Mouse (Mus musculus): ENCODE measurements around the gene Zfy2. TPM values are rescaled to one million over a fixed set of nuclear protein-coding genes. Genes with fewer than 3 reads are reported as not detected.

Gene Zfy2
- not detected in 2 replicates for polyA plus RNA-seq (2015; fragmentation: Nextera tagmentation; extraction: Ambion mirVana)

- WGBS = 67% methylated on average over 2 of the region's 2 CpGs
- Histone ChIP-seq H3K36me3 (no peaks in the 10 kb centered on the region), H3K4me2 (no peak within 1 kb of the TSS), H3K9me3 (no peaks in the 10 kb centered on the region), H3K27me3 (no peaks in the 10 kb centered on the region), H3K4me3 (no peak within 1 kb of the TSS), H3K27ac (no peak within 1 kb of the TSS), H3K4me1 (replicated peaks) (no peaks in the 10 kb centered on the region), H3K9ac (no peak within 1 kb of the TSS)
- ATAC-seq (ENCODE audit: low FRiP score) = no peak
These were observed at the start of gene Zfy2 for GRCm38 (mm10) chrY:2170309-2170708. Gene Zfy2 (minus strand): TSS chrY:2170409.

All from hindbrain, embryonic 13.5 days (tissue).